13 mouse cellular contexts compared by ENCODE assay signal in the genomic region with DNA sequence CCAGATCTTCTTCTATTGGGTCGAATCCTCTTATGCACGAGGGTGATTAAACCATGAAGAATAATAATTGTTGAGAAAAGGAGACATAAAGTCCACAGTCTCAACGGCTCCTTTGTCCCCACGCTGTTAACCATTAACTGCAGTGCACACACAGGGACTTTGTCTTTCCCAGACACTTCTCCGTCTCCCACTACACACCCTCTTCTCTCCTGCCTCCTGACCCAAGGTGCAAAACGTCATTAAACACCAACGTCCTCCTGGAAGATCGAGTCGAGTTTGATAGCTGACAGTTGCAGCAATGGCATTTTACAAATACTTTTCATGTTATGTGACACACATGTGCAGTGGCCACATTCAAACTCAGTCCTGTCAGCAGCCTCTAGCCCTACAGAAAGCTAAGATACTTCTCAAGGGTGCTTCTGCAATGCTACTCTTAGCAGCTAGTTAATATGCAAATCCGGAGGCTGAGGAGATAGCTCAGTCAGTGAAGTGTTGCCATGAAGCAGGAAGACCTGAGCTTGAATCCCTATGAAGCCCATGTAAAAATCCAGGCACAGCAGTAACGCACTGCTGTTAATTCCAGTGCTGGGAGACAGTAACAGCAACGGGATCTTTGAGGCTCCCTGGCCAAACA.
DNase-seq lines count a peak whose midpoint lies in the region; ATAC-seq and TF ChIP-seq lines count a peak whose summit lies in the region.
"Had no signal": no experiment of that assay in that cellular context is flagged by ENCODE, and none has a peak within 500 bp of the region (broad histone marks: within the 10 kb centered on the region; RNA-seq: fewer than 3 reads in every experiment).

No protein-coding gene starts in this region.

- no peaks in the 10 kb centered on the region for H3K27me3 ChIP-seq in CH12.LX (replicated peaks)
- H3K27me3 ChIP-seq in hindbrain, embryonic 13.5 days, result no peaks in the 10 kb centered on the region
- H3K27me3 ChIP-seq: heart, embryonic 13.5 days; limb, embryonic 15.5 days had no signal

- dilution Hi-C loops in CH12.LX (cut with MboI; ENCODE audit: extremely low pct_ligation_motif_present, extremely low pct_unique_long_range_greater_than_20kb, low sequenced_read_pairs), result no loop called here

- TF ChIP-seq CTCF in CH12.LX (conservative IDR thresholded peaks at IDR 0.05 in 1 of 2, IDR thresholded peaks at IDR 0.05 in 1 of 2; ENCODE audit: low read depth in 2 of 2, low read length in 2 of 2), result no peak

- no peaks in the 10 kb centered on the region for H3K9me3 ChIP-seq in CH12.LX (replicated peaks; ENCODE audit: low read length)
- no peaks in the 10 kb centered on the region for H3K9me3 ChIP-seq in hindbrain, embryonic 13.5 days
- H3K9me3 ChIP-seq: heart, embryonic 13.5 days; hindbrain, embryonic 10.5 days; limb, embryonic 15.5 days had no signal

- TF ChIP-seq POLR2A in CH12.LX (IDR thresholded peaks at IDR 0.05; ENCODE audit: low read depth, low read length), result no peak

- H3K79me2 ChIP-seq in CH12.LX (replicated peaks; ENCODE audit: control insufficient read depth, extremely low read depth, insufficient read depth, poor library complexity, severe bottlenecking), result no peaks in the 10 kb centered on the region

- WGBS in large intestine, adult 2 months, result 27% methylated on average over 12 of the region's 12 CpGs
- WGBS in hindbrain, embryonic 13.5 days, result 48% methylated on average over 12 of the region's 12 CpGs

- H3K4me1 ChIP-seq in CH12.LX (ENCODE audit: control insufficient read depth in 1 of 2, insufficient read depth in 2 of 2), result peaks cover 9 to 47% of the 10 kb centered on the region in 2 experiments
- H3K4me1 ChIP-seq in hindbrain, embryonic 13.5 days (replicated peaks), result no peaks in the 10 kb centered on the region
- H3K4me1 ChIP-seq: hindbrain, embryonic 10.5 days; limb, embryonic 15.5 days had no signal

- peak; percentile 80 for DNase-seq in A20 (ENCODE audit: low read depth, low spot score)
- DNase-seq in CH12.LX (ENCODE audit: extremely low read depth), result peak; percentile 45
- peak; percentile 66 for DNase-seq in kidney, adult 9 months
- peak; percentile 92 for DNase-seq in large intestine, adult 2 months (ENCODE audit: low read depth, low spot score)
- DNase-seq in ovary, postnatal 14 days (ENCODE audit: low spot score), result no peak
- DNase-seq in cerebellum, adult 18-20 months, result no peak
- DNase-seq: cerebellum, adult 11-12 months; gastrocnemius, postnatal 10 days had no signal

- H3K27ac ChIP-seq in CH12.LX (ENCODE audit: insufficient read depth, low read depth), result no peak overlapping the region
- H3K27ac ChIP-seq in hindbrain, embryonic 13.5 days, result no peak overlapping the region
- H3K27ac ChIP-seq: heart, embryonic 13.5 days; hindbrain, embryonic 10.5 days; limb, embryonic 15.5 days had no signal

- TF ChIP-seq RAD21 in CH12.LX (IDR thresholded peaks at IDR 0.05; ENCODE audit: low read depth, low read length), result no peak

- no peak for ATAC-seq in hindbrain, embryonic 13.5 days (ENCODE audit: low FRiP score)
- ATAC-seq: forebrain, embryonic 16.5 days had no signal

- no peak overlapping the region for H3K4me2 ChIP-seq in CH12.LX (ENCODE audit: insufficient read depth, low read depth, poor library complexity, severe bottlenecking)
- no peak overlapping the region for H3K4me2 ChIP-seq in hindbrain, embryonic 13.5 days
- H3K4me2 ChIP-seq: heart, embryonic 13.5 days; limb, embryonic 15.5 days had no signal

- in situ Hi-C loops in CH12.LX (cut with MboI; ENCODE audit: low pct_ligation_motif_present, low pct_unique_long_range_greater_than_20kb, low sequenced_read_pairs), result no loop called here

- no peaks in the 10 kb centered on the region for H3K36me3 ChIP-seq in CH12.LX (replicated peaks in 1 of 2; ENCODE audit: control insufficient read depth in 1 of 2, insufficient read depth in 1 of 2, low read length in 1 of 2)
- no peaks in the 10 kb centered on the region for H3K36me3 ChIP-seq in hindbrain, embryonic 13.5 days
- H3K36me3 ChIP-seq: heart, embryonic 13.5 days; hindbrain, embryonic 10.5 days; limb, embryonic 15.5 days had no signal

- TF ChIP-seq EP300 in CH12.LX (IDR thresholded peaks at IDR 0.05; ENCODE audit: low read length), result no peak

- no peak overlapping the region for H3K4me3 ChIP-seq in CH12.LX (replicated peaks in 1 of 3; ENCODE audit: low read depth in 2 of 3, low read length in 2 of 3, poor library complexity in 1 of 3)
- no peak overlapping the region for H3K4me3 ChIP-seq in hindbrain, embryonic 13.5 days
- H3K4me3 ChIP-seq: heart, embryonic 13.5 days; hindbrain, embryonic 10.5 days; limb, embryonic 15.5 days had no signal

- H3K9ac ChIP-seq in CH12.LX (ENCODE audit: insufficient read depth, low read depth), result no peak overlapping the region
- H3K9ac ChIP-seq in hindbrain, embryonic 13.5 days, result no peak overlapping the region
- H3K9ac ChIP-seq: heart, embryonic 13.5 days; limb, embryonic 15.5 days had no signal

TF ChIP-seq in CH12.LX, 34 proteins besides CTCF, POLR2A, EP300 and RAD21:
- no peak for TF ChIP-seq JUND (conservative IDR thresholded peaks at IDR 0.05; ENCODE audit: low read depth, low read length)
- no peak for TF ChIP-seq POLR2AphosphoS2 (IDR thresholded peaks at IDR 0.05; ENCODE audit: low read depth, low read length)
- TF ChIP-seq GABPA (IDR thresholded peaks at IDR 0.05; ENCODE audit: insufficient replicate concordance, low read depth, low read length), result no peak
- no peak for TF ChIP-seq ZMIZ1 (IDR thresholded peaks at IDR 0.05; ENCODE audit: low read depth, low read length)
- TF ChIP-seq TCF12 (IDR thresholded peaks at IDR 0.05; ENCODE audit: low read depth, low read length), result no peak
- no peak for TF ChIP-seq CHD1 (IDR thresholded peaks at IDR 0.05; ENCODE audit: low read depth, low read length)
- TF ChIP-seq KAT2A (IDR thresholded peaks at IDR 0.05; ENCODE audit: insufficient replicate concordance, low read length), result no peak
- TF ChIP-seq E2F4 (IDR thresholded peaks at IDR 0.05; ENCODE audit: insufficient replicate concordance, low read depth, low read length), result no peak
- TF ChIP-seq SMC3 (IDR thresholded peaks at IDR 0.05; ENCODE audit: low read depth, low read length), result no peak
- no peak for TF ChIP-seq ZNF384 (IDR thresholded peaks at IDR 0.05; ENCODE audit: low read depth, low read length)
- no peak for TF ChIP-seq HCFC1 (IDR thresholded peaks at IDR 0.05; ENCODE audit: low read depth, low read length)
- TF ChIP-seq RCOR1 (conservative IDR thresholded peaks at IDR 0.05; ENCODE audit: low read depth, low read length), result no peak
- TF ChIP-seq PAX5 (IDR thresholded peaks at IDR 0.05; ENCODE audit: low read length), result no peak
- no peak for TF ChIP-seq USF1 (IDR thresholded peaks at IDR 0.05; ENCODE audit: low read depth, low read length)
- TF ChIP-seq MAX (IDR thresholded peaks at IDR 0.05; ENCODE audit: low read length), result no peak
- no peak for TF ChIP-seq NRF1 (IDR thresholded peaks at IDR 0.05; ENCODE audit: low read depth, low read length)
- TF ChIP-seq ZC3H11A (IDR thresholded peaks at IDR 0.05; ENCODE audit: low read depth, low read length), result no peak
- no peak for TF ChIP-seq MXI1 (IDR thresholded peaks at IDR 0.05; ENCODE audit: low read depth, low read length)
- TF ChIP-seq ETS1 (conservative IDR thresholded peaks at IDR 0.05; ENCODE audit: low read depth, low read length), result no peak
- no peak for TF ChIP-seq MEF2A (IDR thresholded peaks at IDR 0.05; ENCODE audit: borderline replicate concordance, low read depth, low read length)

Comparison
In these comparisons a context has a peak if more than half of its experiments do, and no peak if none do; other contexts are left out.
1. DNase-seq: peak in A20 (single experiment), CH12.LX (single experiment), kidney, adult 9 months (single experiment) and large intestine, adult 2 months (single experiment); none in ovary, postnatal 14 days (single experiment) and cerebellum, adult 18-20 months (0 of 2).